Mouse (Mus musculus) small intestine, adult 2 months (tissue): ENCODE data around the gene Rapgef1.

Source experiments
- CTCF ChIP-seq: fragments of 200-500 bp; IDR thresholded peaks from 2 replicates; pipeline ENCODE4 v1.5.1; 2012; ENCODE audit warnings: low read depth, mild to moderate bottlenecking, control low read depth, inconsistent platforms, low read length, moderate library complexity, mixed read lengths; ENCODE audit not compliant: insufficient replicate concordance, insufficient read length; ENCODE audit errors: extremely low read depth
- POLR2A ChIP-seq: fragments of 200-500 bp; IDR thresholded peaks from 2 replicates; pipeline ENCODE4 v1.6.1; 2012; ENCODE audit warnings: low read depth, mild to moderate bottlenecking, control low read depth, inconsistent platforms, low read length, moderate library complexity

GRCm38 (mm10) chr2:29621163-29621562 lies 1.6 kb downstream of the Rapgef1 start:
- TF ChIP-seq CTCF (no peak), POLR2A (no peak)
